Mouse (Mus musculus) kidney, postnatal 0 days (tissue): ENCODE measurements around the gene Fmnl2. TPM values are rescaled to one million over a fixed set of nuclear protein-coding genes. Genes with fewer than 3 reads are reported as not detected.

Experiments used
- ATAC-seq: fragments of 200-750 bp; cut with Nextera tagmentation; replicated peaks from 2 replicates; pipeline ENCODE4 v1.8.0; 2017; ENCODE audit warnings: low read depth, moderate number of reproducible peaks, moderate TSS enrichment, moderate library complexity; ENCODE audit not compliant: low FRiP score
- DNase-seq: peaks from one replicate; pipeline ENCODE4 v3.0.0-alpha.2; 2016; ENCODE audit warnings: low spot score
- H3K27ac ChIP-seq: fragments of 300-500 bp; sonication (generic); 2 replicates; pipeline ENCODE4 v1.5.1; 2014; ENCODE audit warnings: mild to moderate bottlenecking
- H3K27me3 ChIP-seq: fragments of 300-500 bp; sonication (generic); 2 replicates; pipeline ENCODE4 v1.6.1; 2014; ENCODE audit warnings: low read length, mixed read lengths; ENCODE audit not compliant: insufficient read depth
- H3K36me3 ChIP-seq: fragments of 300-500 bp; sonication (generic); 2 replicates; pipeline ENCODE4 v1.6.1; 2014; ENCODE audit warnings: low read length, mixed read lengths; ENCODE audit not compliant: insufficient read depth
- H3K4me1 ChIP-seq: fragments of 300-500 bp; sonication (generic); replicated peaks from 2 replicates; pipeline ENCODE4 v1.6.1; 2014; ENCODE audit warnings: antibody characterized with exemption, low read length, mixed read lengths; ENCODE audit not compliant: insufficient read depth
- H3K4me2 ChIP-seq: fragments of 300-500 bp; sonication (generic); 2 replicates; pipeline ENCODE4 v1.6.1; 2014; ENCODE audit warnings: mild to moderate bottlenecking, low read length, moderate library complexity, mixed read lengths
- H3K4me3 ChIP-seq: fragments of 300-500 bp; sonication (generic); replicated peaks from 2 replicates; pipeline ENCODE4 v1.5.1; 2014; ENCODE audit warnings: low read depth, low read length
- H3K9ac ChIP-seq: fragments of 300-500 bp; sonication (generic); 2 replicates; pipeline ENCODE4 v1.6.1; 2014; ENCODE audit warnings: low read depth, low read length
- H3K9me3 ChIP-seq: fragments of 300-500 bp; sonication (generic); replicated peaks from 2 replicates; pipeline ENCODE4 v1.6.1; 2016; ENCODE audit warnings: low read length, inconsistent platforms, mixed read lengths
- CTCF ChIP-seq: IDR thresholded peaks from 2 replicates; pipeline ENCODE4 v1.5.1; 2016; ENCODE audit warnings: antibody characterized with exemption, low read depth, mild to moderate bottlenecking, moderate library complexity
- WGBS: fragments of 180-500 bp; shearing (Covaris S2); extraction: QIAGEN DNeasy Blood & Tissue Kit; methylation state at CpG from one replicate; pipeline ENCODE4 v1.1.7; 2014; 5-methylcytosine and 5-hydroxymethylcytosine counted together
- polyA plus RNA-seq: library from polyadenylated mRNA; unstranded; fragments of >200 nt; fragmentation: Nextera tagmentation; extraction: Ambion mirVana; gene quantifications from 2 replicates; pipeline ENCODE4 v1.2.1, GENCODE M21; 2015

Gene Fmnl2
- polyA plus RNA-seq, 1 experiment from 2014 or later: 8.5 TPM

GRCm38 (mm10) chr2:52901300-52902013 lies 43.8 kb downstream of the Fmnl2 start:
- H3K27me3 ChIP-seq: no peaks in the 10 kb centered on the region
- DNase-seq (no peak), ATAC-seq (no peak)
- H3K4me2 ChIP-seq: no peak overlapping the region
- no peak overlapping the region for H3K9ac ChIP-seq
- H3K9me3 ChIP-seq: no peaks in the 10 kb centered on the region
- H3K4me1 ChIP-seq: 0 out of 2 replicates have a peak, but pooled peaks cover 6% of the 10 kb centered on the region
- WGBS: 78% methylated on average over 6 of the region's 6 CpGs
- H3K4me3 ChIP-seq: no peak overlapping the region
- H3K27ac ChIP-seq: no peak overlapping the region
- no peak for TF ChIP-seq CTCF
- no peaks in the 10 kb centered on the region for H3K36me3 ChIP-seq

GRCm38 (mm10) chr2:52902456-52902855 lies 44.8 kb downstream of the Fmnl2 start:
- DNase-seq (no peak), ATAC-seq (no peak)
- no peak overlapping the region for H3K27ac ChIP-seq
- no peak for TF ChIP-seq CTCF
- no peaks in the 10 kb centered on the region for H3K27me3 ChIP-seq
- WGBS: 26% methylated on average over 3 of the region's 3 CpGs
- H3K4me1 ChIP-seq: 0 out of 2 replicates have a peak, but pooled peaks cover 4% of the 10 kb centered on the region
- H3K36me3 ChIP-seq: no peaks in the 10 kb centered on the region
- H3K9me3 ChIP-seq: no peaks in the 10 kb centered on the region
- H3K4me2 ChIP-seq: no peak overlapping the region
- no peak overlapping the region for H3K9ac ChIP-seq
- no peak overlapping the region for H3K4me3 ChIP-seq

GRCm38 (mm10) chr2:52903228-52903963 lies 45.7 kb downstream of the Fmnl2 start:
- no peaks in the 10 kb centered on the region for H3K27me3 ChIP-seq
- WGBS: 64% methylated on average over 8 of the region's 8 CpGs
- no peak overlapping the region for H3K4me3 ChIP-seq
- H3K36me3 ChIP-seq: no peaks in the 10 kb centered on the region
- H3K9me3 ChIP-seq: no peaks in the 10 kb centered on the region
- H3K4me2 ChIP-seq: no peak overlapping the region
- DNase-seq (no peak), ATAC-seq (no peak)
- H3K27ac ChIP-seq: no peak overlapping the region
- H3K4me1 ChIP-seq: 0 out of 2 replicates have a peak, but pooled peaks cover 6% of the 10 kb centered on the region
- no peak overlapping the region for H3K9ac ChIP-seq
- no peak for TF ChIP-seq CTCF

GRCm38 (mm10) chr2:52904526-52904925 lies 46.9 kb downstream of the Fmnl2 start:
- Histone ChIP-seq H3K27ac (no peak overlapping the region), H3K4me2 (no peak overlapping the region), H3K4me1 (0 out of 2 replicates have a peak, but pooled peaks cover 6% of the 10 kb centered on the region), H3K27me3 (no peaks in the 10 kb centered on the region), H3K9ac (no peak overlapping the region), H3K9me3 (no peaks in the 10 kb centered on the region), H3K36me3 (no peaks in the 10 kb centered on the region), H3K4me3 (no peak overlapping the region)
- no peak for TF ChIP-seq CTCF
- DNase-seq (no peak), ATAC-seq (no peak)
- WGBS: 48% methylated on average over 5 of the region's 5 CpGs

GRCm38 (mm10) chr2:52913311-52913710 lies 55.7 kb downstream of the Fmnl2 start:
- Histone ChIP-seq H3K9me3 (no peaks in the 10 kb centered on the region), H3K9ac (no peak overlapping the region), H3K27ac (peak overlapping the region; percentile 27; the same call in 1 of the 2 replicates), H3K36me3 (no peaks in the 10 kb centered on the region), H3K27me3 (no peaks in the 10 kb centered on the region), H3K4me2 (no peak overlapping the region), H3K4me3 (no peak overlapping the region), H3K4me1 (peaks cover 5% of the 10 kb centered on the region; the same call in 1 of the 2 replicates)
- ATAC-seq (no peak; the same call in 1 of the 2 replicates), DNase-seq (no peak)
- WGBS: 36% methylated on average over 2 of the region's 2 CpGs
- no peak for TF ChIP-seq CTCF

GRCm38 (mm10) chr2:52913746-52914145 lies 56.1 kb downstream of the Fmnl2 start:
- Histone ChIP-seq H3K4me1 (peaks cover 5% of the 10 kb centered on the region; the same call in 1 of the 2 replicates), H3K4me2 (no peak overlapping the region), H3K9me3 (no peaks in the 10 kb centered on the region), H3K27ac (peak overlapping the region; percentile 27; the same call in 1 of the 2 replicates), H3K36me3 (no peaks in the 10 kb centered on the region), H3K9ac (no peak overlapping the region), H3K27me3 (no peaks in the 10 kb centered on the region), H3K4me3 (no peak overlapping the region)
- WGBS: 36% methylated on average over 5 of the region's 5 CpGs
- DNase-seq: no peak
- ATAC-seq: no peak
- TF ChIP-seq CTCF: no peak
